Mouse (Mus musculus): ENCODE results near the gene Npc2. TPM values are rescaled to one million over a fixed set of nuclear protein-coding genes. Genes with fewer than 3 reads are reported as not detected.

Gene Npc2
- polyA plus RNA-seq, 1 experiment from 2014 or later: 56.6 TPM

DNA sequence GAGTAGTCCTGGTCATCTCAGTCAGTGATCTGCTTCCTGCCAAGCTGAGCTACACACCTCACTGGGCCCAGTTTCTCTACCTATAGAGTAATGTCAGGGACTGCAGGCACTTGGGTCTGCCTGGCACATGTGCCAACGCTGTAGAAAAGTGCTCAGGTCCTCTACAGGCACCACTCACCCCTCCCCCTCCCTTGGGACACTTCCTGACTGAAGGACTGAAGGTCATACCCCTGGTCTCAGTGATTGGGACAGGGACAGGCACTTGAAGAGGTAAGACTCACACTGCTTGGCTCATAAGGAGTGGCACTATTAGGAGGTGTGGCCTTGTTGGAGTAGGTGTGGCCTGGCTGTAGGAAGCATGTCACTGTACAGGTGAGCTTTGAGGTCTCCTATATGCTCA lies 37.9 kb upstream of the Npc2 start:
- peaks cover 0 to 1% of the 10 kb centered on the region in 2 experiments; a peak in 2 of 4 replicates for H3K4me1 ChIP-seq (ENCODE audit: control insufficient read depth in 2 of 2, insufficient read depth in 2 of 2, low read length in 2 of 2)
- H3K27me3 ChIP-seq (ENCODE audit: control insufficient read depth, insufficient read depth, low read length): peaks cover 93% of the 10 kb centered on the region
- H3K9me3 ChIP-seq (ENCODE audit: control insufficient read depth, low read length): no peaks in the 10 kb centered on the region
- no peak overlapping the region for H3K4me2 ChIP-seq (ENCODE audit: low read length)
- H3K27ac ChIP-seq (replicated peaks in 1 of 2; ENCODE audit: control insufficient read depth in 1 of 2, insufficient read depth in 1 of 2, low read depth in 2 of 2, low read length in 2 of 2): no peak overlapping the region
- H3K4me3 ChIP-seq (ENCODE audit: control insufficient read depth in 1 of 2, insufficient read depth in 1 of 2, low read depth in 1 of 2, low read length in 2 of 2): no peak overlapping the region
- no peak for ATAC-seq (ENCODE audit: insufficient number of reproducible peaks, insufficient read depth, low FRiP score, low read depth)
- H3K36me3 ChIP-seq (ENCODE audit: control insufficient read depth, insufficient read depth, low read length): no peaks in the 10 kb centered on the region
- 50% methylated on average over 1 of the region's 1 CpGs for WGBS
- no peak overlapping the region for H3K9ac ChIP-seq (ENCODE audit: low read length)

DNA sequence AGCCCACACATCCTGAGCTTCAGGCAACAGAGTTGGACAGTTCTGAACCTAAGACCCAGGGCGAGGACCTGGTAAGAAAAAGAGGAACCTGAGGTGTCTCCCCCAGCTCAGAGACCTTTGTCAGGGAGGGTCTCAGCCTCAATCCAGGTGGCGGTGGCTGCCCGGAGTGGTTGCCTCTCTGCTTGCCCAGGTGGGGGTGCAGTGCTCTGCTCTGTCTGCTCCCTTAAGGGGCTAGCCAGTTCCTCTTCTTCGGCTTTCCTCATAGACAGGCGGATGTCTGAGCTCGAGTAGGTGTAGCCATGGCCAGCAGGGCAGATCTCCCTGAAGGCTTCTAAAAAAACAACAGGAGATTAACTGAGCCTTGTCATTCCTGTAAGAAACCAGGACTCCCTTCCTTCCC lies 36.1 kb upstream of the Npc2 start:
- H3K4me1 ChIP-seq (ENCODE audit: control insufficient read depth in 2 of 2, insufficient read depth in 2 of 2, low read length in 2 of 2): peaks cover 9 to 11% of the 10 kb centered on the region in 2 experiments
- 76% methylated on average over 6 of the region's 6 CpGs for WGBS
- ATAC-seq (ENCODE audit: insufficient number of reproducible peaks, insufficient read depth, low FRiP score, low read depth): no peak
- H3K9me3 ChIP-seq (ENCODE audit: control insufficient read depth, low read length): no peaks in the 10 kb centered on the region
- no peak overlapping the region for H3K4me3 ChIP-seq (ENCODE audit: control insufficient read depth in 1 of 2, insufficient read depth in 1 of 2, low read depth in 1 of 2, low read length in 2 of 2)
- peaks cover 89% of the 10 kb centered on the region for H3K27me3 ChIP-seq (ENCODE audit: control insufficient read depth, insufficient read depth, low read length)
- no peak overlapping the region for H3K9ac ChIP-seq (ENCODE audit: low read length)
- H3K27ac ChIP-seq (replicated peaks in 1 of 2; ENCODE audit: control insufficient read depth in 1 of 2, insufficient read depth in 1 of 2, low read depth in 2 of 2, low read length in 2 of 2): no peak overlapping the region
- H3K36me3 ChIP-seq (ENCODE audit: control insufficient read depth, insufficient read depth, low read length): no peaks in the 10 kb centered on the region
- no peak overlapping the region for H3K4me2 ChIP-seq (ENCODE audit: low read length)

DNA sequence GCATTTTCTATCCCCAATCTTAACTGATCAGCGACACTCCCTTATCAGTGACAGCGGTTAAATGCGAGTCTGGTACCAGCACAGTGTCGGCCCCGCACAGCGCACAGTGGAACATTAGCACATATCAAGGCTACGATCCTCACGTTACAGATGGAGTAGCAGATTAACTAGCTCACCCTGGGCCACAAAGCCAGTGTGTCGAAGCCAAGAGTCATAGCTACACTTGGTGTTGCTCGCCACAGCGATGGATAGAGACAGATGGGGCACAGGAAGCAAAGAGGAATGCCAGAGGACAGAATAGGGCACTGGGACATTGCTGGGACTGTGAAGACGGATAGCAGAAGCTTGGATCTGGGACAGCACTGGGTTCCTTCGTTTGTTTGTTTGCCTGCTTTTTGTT lies 34.4 kb upstream of the Npc2 start:
- Histone ChIP-seq H3K36me3 (ENCODE audit: control insufficient read depth, insufficient read depth, low read length) (no peaks in the 10 kb centered on the region), H3K9me3 (ENCODE audit: control insufficient read depth, low read length) (no peaks in the 10 kb centered on the region), H3K27ac (replicated peaks in 1 of 2; ENCODE audit: control insufficient read depth in 1 of 2, insufficient read depth in 1 of 2, low read depth in 2 of 2, low read length in 2 of 2) (no peak overlapping the region), H3K9ac (ENCODE audit: low read length) (no peak overlapping the region), H3K4me3 (ENCODE audit: control insufficient read depth in 1 of 2, insufficient read depth in 1 of 2, low read depth in 1 of 2, low read length in 2 of 2) (no peak overlapping the region), H3K4me1 (ENCODE audit: control insufficient read depth in 2 of 2, insufficient read depth in 2 of 2, low read length in 2 of 2) (peaks cover 9 to 11% of the 10 kb centered on the region in 2 experiments), H3K4me2 (ENCODE audit: low read length) (no peak overlapping the region), H3K27me3 (ENCODE audit: control insufficient read depth, insufficient read depth, low read length) (peaks cover 89% of the 10 kb centered on the region)
- WGBS: 75% methylated on average over 13 of the region's 13 CpGs
- no peak for ATAC-seq (ENCODE audit: insufficient number of reproducible peaks, insufficient read depth, low FRiP score, low read depth)

DNA sequence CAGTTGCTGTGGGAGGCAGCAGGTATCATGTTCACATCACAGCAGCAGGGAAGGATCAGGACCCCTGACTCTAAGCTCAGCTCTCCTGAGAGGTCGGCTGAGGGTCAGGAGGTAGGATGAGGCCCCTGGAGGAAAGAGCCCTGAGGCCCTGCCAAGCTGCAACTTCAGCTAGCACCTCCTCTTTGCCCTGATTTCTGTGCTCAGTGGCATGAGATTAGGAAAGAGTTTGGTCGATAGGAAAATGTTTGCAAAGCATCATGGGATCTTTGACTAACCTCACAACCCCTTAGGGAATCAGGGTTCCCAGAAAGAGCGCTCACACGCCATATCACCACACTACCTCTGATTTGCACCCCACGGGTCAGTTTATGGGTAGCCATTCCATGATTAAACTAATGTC lies 33.8 kb upstream of the Npc2 start:
- Histone ChIP-seq H3K27ac (replicated peaks in 1 of 2; ENCODE audit: control insufficient read depth in 1 of 2, insufficient read depth in 1 of 2, low read depth in 2 of 2, low read length in 2 of 2) (no peak overlapping the region), H3K4me3 (ENCODE audit: control insufficient read depth in 1 of 2, insufficient read depth in 1 of 2, low read depth in 1 of 2, low read length in 2 of 2) (no peak overlapping the region), H3K9ac (ENCODE audit: low read length) (no peak overlapping the region), H3K36me3 (ENCODE audit: control insufficient read depth, insufficient read depth, low read length) (no peaks in the 10 kb centered on the region), H3K4me1 (ENCODE audit: control insufficient read depth in 2 of 2, insufficient read depth in 2 of 2, low read length in 2 of 2) (peaks cover 11% of the 10 kb centered on the region in 2 experiments), H3K4me2 (ENCODE audit: low read length) (no peak overlapping the region), H3K9me3 (ENCODE audit: control insufficient read depth, low read length) (no peaks in the 10 kb centered on the region), H3K27me3 (ENCODE audit: control insufficient read depth, insufficient read depth, low read length) (peaks cover 95% of the 10 kb centered on the region)
- 54% methylated on average over 5 of the region's 5 CpGs for WGBS
- ATAC-seq (ENCODE audit: insufficient number of reproducible peaks, insufficient read depth, low FRiP score, low read depth): no peak

DNA sequence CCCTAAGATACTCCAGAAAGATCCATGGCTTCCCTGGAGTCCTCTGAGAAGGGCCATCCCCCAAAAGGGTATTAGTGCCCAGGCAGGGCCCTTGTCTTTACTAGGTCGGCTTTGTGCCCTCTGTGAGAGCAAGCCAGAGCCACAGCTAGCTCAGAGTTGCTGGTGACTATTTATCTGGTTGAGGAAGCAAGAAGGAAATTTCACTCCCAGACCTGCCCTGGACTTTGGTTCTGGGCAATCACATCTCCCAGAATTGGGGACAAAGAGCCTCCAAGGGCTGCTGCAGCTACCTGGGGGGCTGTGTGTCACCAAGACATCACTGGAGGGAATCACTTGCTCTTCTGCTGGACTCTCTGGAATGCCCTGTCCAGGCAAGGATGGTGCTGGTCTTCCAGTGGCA lies 33.1 kb upstream of the Npc2 start:
- Histone ChIP-seq H3K4me1 (ENCODE audit: control insufficient read depth in 2 of 2, insufficient read depth in 2 of 2, low read length in 2 of 2) (peaks cover 11 to 15% of the 10 kb centered on the region in 2 experiments), H3K4me2 (ENCODE audit: low read length) (no peak overlapping the region), H3K27me3 (ENCODE audit: control insufficient read depth, insufficient read depth, low read length) (peaks cover 91% of the 10 kb centered on the region), H3K36me3 (ENCODE audit: control insufficient read depth, insufficient read depth, low read length) (no peaks in the 10 kb centered on the region), H3K27ac (replicated peaks in 1 of 2; ENCODE audit: control insufficient read depth in 1 of 2, insufficient read depth in 1 of 2, low read depth in 2 of 2, low read length in 2 of 2) (no peak overlapping the region), H3K4me3 (ENCODE audit: control insufficient read depth in 1 of 2, insufficient read depth in 1 of 2, low read depth in 1 of 2, low read length in 2 of 2) (no peak overlapping the region), H3K9ac (ENCODE audit: low read length) (no peak overlapping the region), H3K9me3 (ENCODE audit: control insufficient read depth, low read length) (no peaks in the 10 kb centered on the region)
- 74% methylated on average over 1 of the region's 1 CpGs for WGBS
- ATAC-seq (ENCODE audit: insufficient number of reproducible peaks, insufficient read depth, low FRiP score, low read depth): no peak

DNA sequence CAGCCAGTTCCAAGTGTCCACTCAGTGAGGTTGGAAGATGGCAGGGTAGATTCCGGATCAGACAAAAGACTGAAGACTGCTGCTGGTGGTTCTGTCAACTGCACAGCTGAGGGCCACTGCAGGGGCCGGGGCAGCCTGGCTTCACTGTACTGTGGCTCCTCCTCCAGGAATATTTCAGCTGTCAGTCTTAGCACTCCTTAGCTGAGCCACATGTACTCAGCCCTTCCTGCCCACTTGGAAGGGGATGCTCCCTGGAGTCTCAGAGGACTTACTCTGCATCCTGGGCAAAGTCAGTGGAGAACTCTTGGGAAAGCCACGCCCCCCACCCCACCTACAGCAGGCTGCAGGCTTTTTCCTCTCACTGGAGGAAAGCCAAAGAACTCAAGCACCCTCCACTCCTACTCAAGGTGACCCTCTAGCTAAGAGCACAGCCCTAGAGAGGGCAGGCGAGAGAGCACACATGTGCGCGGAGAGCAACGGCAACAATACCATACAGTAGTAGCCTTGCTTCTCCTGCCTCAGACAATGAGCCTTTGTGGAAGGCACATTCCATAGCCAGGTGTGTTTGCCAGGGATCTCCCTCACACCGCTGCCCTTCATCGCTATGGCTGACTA lies 32.4 kb upstream of the Npc2 start:
- 37% methylated on average over 9 of the region's 9 CpGs for WGBS

DNA sequence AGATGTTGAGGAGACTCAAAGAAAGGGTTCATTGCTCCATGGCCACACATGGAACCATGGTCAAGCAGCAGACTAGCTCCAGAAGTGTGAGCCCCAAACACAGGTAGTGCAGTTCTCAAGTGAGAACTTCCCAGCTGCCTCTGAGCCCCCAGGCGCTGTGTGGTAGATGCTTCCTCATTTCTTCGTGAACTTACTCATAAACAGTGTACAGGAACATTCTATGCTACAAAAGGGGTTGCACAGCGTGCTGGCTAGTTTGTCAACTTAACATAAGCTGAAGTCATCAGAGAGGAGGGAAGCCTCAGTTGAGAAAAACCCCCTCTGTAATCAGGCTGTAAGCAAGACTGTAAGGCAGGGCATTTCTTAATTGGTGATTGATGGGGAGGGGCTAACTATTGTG lies 29.7 kb upstream of the Npc2 start:
- H3K27ac ChIP-seq (replicated peaks in 1 of 2; ENCODE audit: control insufficient read depth in 1 of 2, insufficient read depth in 1 of 2, low read depth in 2 of 2, low read length in 2 of 2): no peak overlapping the region
- H3K4me1 ChIP-seq (ENCODE audit: control insufficient read depth in 2 of 2, insufficient read depth in 2 of 2, low read length in 2 of 2): peaks cover 18 to 19% of the 10 kb centered on the region in 2 experiments
- no peak for ATAC-seq (ENCODE audit: insufficient number of reproducible peaks, insufficient read depth, low FRiP score, low read depth)
- no peaks in the 10 kb centered on the region for H3K36me3 ChIP-seq (ENCODE audit: control insufficient read depth, insufficient read depth, low read length)
- 86% methylated on average over 3 of the region's 3 CpGs for WGBS
- no peak overlapping the region for H3K9ac ChIP-seq (ENCODE audit: low read length)
- no peak overlapping the region for H3K4me3 ChIP-seq (ENCODE audit: control insufficient read depth in 1 of 2, insufficient read depth in 1 of 2, low read depth in 1 of 2, low read length in 2 of 2)
- H3K27me3 ChIP-seq (ENCODE audit: control insufficient read depth, insufficient read depth, low read length): peaks cover 86% of the 10 kb centered on the region
- no peaks in the 10 kb centered on the region for H3K9me3 ChIP-seq (ENCODE audit: control insufficient read depth, low read length)
- H3K4me2 ChIP-seq (ENCODE audit: low read length): no peak overlapping the region

More for the DNA sequence above, 32.4 kb upstream of the Npc2 start:
- no peak overlapping the region for H3K4me2 ChIP-seq (ENCODE audit: low read length)
- peaks cover 16 to 19% of the 10 kb centered on the region in 2 experiments for H3K4me1 ChIP-seq (ENCODE audit: control insufficient read depth in 2 of 2, insufficient read depth in 2 of 2, low read length in 2 of 2)
- H3K4me3 ChIP-seq (ENCODE audit: control insufficient read depth in 1 of 2, insufficient read depth in 1 of 2, low read depth in 1 of 2, low read length in 2 of 2): no peak overlapping the region
- ATAC-seq (ENCODE audit: insufficient number of reproducible peaks, insufficient read depth, low FRiP score, low read depth): peak; percentile 74; the same call in 1 of the 2 replicates
- H3K9me3 ChIP-seq (ENCODE audit: control insufficient read depth, low read length): no peaks in the 10 kb centered on the region
- H3K36me3 ChIP-seq (ENCODE audit: control insufficient read depth, insufficient read depth, low read length): no peaks in the 10 kb centered on the region
- no peak overlapping the region for H3K9ac ChIP-seq (ENCODE audit: low read length)
- H3K27me3 ChIP-seq (ENCODE audit: control insufficient read depth, insufficient read depth, low read length): peaks cover 88% of the 10 kb centered on the region
- no peak overlapping the region for H3K27ac ChIP-seq (replicated peaks in 1 of 2; ENCODE audit: control insufficient read depth in 1 of 2, insufficient read depth in 1 of 2, low read depth in 2 of 2, low read length in 2 of 2)

DNA sequence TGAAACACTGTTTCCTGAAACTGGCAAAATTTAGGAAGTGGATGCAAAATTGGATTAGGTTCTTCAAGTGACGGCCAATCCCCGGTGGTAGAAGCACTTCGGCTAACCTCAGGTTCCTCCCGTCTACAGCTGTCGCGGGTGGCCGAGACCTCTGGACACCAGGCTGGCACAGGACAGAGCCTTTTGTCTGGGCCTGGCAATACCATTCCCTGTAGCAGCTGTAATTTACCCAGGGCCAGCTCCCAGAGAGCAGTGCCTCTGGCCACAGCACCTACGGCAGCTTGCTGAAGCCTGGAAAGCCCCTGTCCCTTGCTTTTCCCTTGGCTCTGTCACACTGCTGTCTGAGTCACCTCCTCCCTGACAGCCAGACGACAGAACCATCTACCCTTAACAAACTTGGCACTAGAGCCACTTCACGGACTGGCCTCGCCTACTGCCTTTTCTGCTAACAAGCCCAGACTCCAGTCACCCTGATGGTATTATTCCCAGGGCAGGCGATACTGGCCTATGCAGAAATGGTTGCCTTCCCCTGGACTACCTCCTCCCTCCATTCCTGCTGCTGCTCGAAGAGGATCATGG lies 28.7 kb upstream of the Npc2 start:
- WGBS: 66% methylated on average over 13 of the region's 13 CpGs
- Histone ChIP-seq H3K4me3 (ENCODE audit: control insufficient read depth in 1 of 2, insufficient read depth in 1 of 2, low read depth in 1 of 2, low read length in 2 of 2) (no peak overlapping the region), H3K27me3 (ENCODE audit: control insufficient read depth, insufficient read depth, low read length) (peaks cover 86% of the 10 kb centered on the region)

More for the DNA sequence above, 28.7 kb upstream of the Npc2 start:
- Histone ChIP-seq H3K4me2 (ENCODE audit: low read length) (no peak overlapping the region), H3K36me3 (ENCODE audit: control insufficient read depth, insufficient read depth, low read length) (no peaks in the 10 kb centered on the region), H3K9me3 (ENCODE audit: control insufficient read depth, low read length) (no peaks in the 10 kb centered on the region), H3K9ac (ENCODE audit: low read length) (no peak overlapping the region), H3K4me1 (ENCODE audit: control insufficient read depth in 2 of 2, insufficient read depth in 2 of 2, low read length in 2 of 2) (peaks cover 18 to 19% of the 10 kb centered on the region in 2 experiments), H3K27ac (replicated peaks in 1 of 2; ENCODE audit: control insufficient read depth in 1 of 2, insufficient read depth in 1 of 2, low read depth in 2 of 2, low read length in 2 of 2) (no peak overlapping the region)
- ATAC-seq (ENCODE audit: insufficient number of reproducible peaks, insufficient read depth, low FRiP score, low read depth): no peak
